Mouse (Mus musculus): ENCODE data around the gene Pklr.

GRCm38 (mm10) chr3:89177242-89178106 lies 41.5 kb downstream of the Pklr start, which contains the start of gene Scamp3:
- no peak for TF ChIP-seq CTCF (IDR thresholded peaks at IDR 0.05; ENCODE audit: low read depth)
- no peak for TF ChIP-seq EP300 (optimal IDR thresholded peaks at IDR 0.05)

Data from stomach, postnatal 0 days (tissue).